Mouse (Mus musculus) 3134 (cell line): Measurements from ENCODE around the gene Nup54.

Experiments used
- DNase-seq: peaks from one replicate; pipeline ENCODE4 v3.0.0-alpha.2; 2011; ENCODE audit warnings: low spot score; ENCODE audit not compliant: insufficient read length; ENCODE audit errors: extremely low read depth

The Nup54 gene

DNA sequence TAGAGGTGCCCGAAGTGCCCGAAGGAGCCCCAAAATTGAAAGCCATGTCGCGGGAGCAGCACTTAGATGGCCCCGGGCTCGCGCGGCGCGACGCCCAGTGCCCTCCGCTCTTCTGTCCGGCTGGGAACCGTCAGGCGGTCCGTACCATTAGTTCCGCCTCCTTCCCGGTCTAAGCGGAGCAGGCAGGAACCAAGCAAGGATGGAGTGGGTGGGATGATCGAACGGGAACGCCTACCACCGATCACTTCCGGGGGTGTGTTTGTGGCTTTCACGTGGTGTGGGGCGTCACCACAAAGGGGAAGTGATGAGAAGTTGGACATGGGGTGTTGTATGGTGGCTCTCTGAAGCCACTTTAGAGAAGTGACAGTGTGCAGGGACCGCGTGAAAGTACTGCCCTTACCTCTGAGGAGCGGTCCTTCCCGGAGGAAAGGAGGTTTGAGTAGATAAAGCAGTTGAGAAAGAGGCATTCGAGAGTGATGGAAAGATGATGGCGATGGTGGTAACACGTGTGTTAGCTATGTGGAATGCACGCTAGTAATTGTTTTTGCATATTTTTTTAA lies at the start of gene Nup54:
Gene Nup54, minus strand, starts transcription at position 195 of the 560 bp plus-strand sequence.
- DNase-seq: peak; percentile 98

DNA sequence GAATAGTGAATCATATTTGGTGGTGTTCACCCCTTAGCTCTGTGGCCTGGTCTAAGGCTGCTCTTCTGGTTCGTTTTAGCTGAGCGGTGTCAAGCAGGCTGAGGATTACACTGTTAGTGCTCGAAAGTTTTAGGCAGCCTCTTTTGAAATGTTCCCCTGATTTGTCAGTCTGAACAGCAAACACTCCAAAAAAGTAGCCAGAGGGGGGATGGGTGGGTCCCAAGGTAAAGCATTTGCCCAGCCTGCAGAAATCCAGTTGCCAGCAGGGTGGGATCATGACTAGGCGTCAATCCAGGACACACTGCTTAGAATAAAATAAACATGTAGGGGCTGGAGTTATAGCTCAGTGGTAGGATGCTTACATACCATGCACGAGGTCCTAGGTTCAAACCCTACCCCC lies 37.8 kb upstream of the Nup54 start:
- DNase-seq: no peak

DNA sequence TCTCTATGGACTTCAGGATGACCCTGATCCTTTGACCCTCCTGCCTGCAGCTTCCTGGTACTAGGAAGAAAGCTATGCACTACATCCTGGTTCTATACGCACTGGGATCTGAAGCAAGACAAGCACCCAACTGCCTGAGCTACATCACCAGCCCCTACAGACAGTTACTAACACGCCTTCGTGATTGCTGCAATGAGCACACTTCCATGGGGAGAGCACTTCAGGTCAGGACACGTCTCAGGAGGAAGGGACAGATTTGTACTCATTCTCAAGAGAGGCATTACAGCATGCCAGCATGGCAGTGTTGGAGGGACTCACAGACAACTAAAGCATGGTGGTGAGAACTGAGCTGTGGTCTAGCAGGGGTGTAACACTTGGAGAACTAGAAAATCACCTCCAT lies 36.5 kb upstream of the Nup54 start:
- no peak for DNase-seq

DNA sequence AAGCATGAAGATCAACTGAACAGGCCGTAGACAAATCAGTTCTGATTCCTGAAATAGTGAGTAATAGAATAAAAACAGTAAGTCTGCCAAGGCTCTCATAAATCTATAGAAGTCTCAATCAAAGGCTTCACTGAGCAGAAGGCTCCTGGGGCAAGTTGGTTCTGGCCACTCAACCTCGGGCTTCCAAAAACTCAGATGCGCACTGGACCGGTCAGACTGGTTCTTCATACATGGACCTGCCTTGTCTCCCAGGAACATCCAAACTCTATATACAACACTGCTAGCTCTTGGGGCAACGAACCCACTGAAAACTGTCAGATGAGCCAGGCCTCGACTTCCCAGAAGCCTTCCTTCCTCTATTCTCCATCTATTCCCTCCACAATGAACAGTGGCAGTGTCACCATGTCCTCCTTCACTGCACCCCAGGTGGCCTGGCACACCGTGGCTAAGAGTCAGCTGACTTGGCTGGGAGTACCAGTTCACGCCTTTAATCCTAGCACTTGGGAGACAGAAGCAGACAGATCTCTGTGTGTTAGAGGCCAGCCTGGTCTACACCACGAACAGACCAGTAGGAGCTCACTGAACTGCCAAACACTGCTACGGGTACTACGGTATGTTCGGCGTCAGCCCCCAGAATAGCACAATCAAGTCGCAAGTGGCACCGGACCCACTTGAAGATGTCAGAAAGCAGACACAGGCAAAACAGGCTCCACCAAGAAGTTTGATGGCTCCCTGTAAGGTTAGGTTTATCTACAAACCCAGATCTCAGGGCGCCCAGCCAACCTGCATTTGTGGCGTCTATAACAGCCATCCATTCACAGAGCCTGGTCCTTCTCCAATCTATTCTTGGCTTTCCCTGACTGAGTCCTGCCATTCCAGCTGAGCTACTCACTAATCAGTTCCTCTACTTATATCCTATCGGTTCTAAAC lies 34.4 kb upstream of the Nup54 start:
- DNase-seq: no peak

DNA sequence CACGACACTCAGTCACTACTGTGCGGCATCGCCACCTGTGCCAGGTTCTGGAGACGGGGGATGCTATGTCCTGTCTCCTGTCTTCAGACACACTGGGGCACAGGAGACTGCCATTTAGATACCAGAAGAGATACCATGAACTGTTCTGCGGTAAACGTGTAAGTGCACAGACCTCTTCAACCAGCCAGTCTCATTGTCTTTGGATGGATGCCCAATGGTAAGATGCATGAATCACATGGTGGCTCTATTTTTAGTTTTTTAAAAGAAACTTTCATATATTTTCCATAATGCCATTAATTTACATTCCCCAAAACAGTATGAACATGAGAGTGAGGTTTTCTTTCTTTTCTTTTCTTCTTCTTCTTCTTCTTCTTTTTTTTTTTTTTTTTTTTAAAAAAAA lies 33.2 kb upstream of the Nup54 start:
- DNase-seq: no peak

DNA sequence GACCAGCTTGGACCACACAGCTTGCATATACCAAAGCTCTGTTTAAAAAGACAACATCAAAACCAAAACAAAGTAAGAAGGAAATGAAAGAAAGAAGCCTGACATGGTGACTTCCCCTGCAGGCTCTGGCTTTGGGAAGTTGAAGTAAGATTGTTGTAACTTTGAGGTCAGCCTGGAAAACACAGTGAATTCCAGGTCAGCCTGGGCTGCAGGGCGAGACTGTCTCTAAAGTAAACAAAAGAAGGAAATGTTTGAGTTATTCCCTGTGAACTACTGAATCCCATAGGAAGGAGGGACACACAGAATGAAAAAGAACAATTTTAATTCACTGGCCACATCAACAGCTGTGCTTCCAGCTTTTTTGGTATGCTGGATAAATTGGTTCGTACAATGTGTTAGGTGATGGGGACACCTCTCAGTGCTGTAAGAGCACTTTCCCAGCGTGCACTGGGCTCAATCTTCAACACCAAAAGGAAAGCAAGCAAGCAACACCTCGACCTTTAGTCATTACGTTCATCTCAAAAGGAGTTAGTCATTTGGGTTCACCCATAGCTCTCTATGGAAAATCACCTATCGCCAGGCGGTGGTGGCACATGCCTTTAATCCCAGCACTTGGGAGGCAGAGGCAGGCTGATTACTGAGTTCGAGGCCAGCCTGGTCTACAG lies 32.2 kb upstream of the Nup54 start:
- no peak for DNase-seq

DNA sequence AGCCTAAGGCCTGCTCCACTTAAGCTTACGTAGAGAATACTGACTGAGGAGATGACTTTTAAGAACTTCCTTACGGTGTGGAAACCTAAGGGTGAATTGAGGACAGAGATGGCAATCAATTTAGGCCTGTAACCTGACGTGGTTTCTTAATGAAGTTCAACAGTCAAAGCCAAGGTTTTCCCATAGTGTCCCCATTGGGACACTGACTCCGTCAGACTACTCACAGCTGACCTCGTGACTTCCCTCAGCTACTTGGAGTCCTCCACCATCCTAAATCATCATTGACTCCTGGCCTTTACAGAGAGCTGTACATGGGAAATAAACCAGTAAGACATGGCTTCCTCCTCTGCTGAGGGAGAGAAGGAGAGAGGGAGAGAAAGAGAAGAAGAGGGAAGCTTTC lies 30.5 kb upstream of the Nup54 start:
- DNase-seq: no peak

DNA sequence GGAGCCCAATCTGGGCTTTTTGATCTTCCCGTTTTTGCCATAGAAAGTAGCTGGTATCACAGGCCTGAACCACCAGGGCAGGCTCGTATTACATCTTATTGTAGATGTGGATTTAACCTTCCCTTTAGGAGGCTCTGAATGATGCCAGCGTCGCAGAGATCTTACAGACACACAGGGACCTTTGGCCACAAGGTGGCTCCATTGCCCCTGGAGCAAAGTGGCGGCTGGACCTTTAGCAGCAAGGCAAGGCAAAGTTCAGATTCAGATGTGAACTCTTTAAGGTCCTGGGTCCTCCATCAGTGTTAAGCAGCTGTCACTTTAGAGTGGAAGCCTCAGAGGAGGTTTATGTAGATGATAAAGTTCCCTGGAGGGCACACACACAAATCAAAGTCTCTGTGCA lies 26.3 kb upstream of the Nup54 start:
- DNase-seq: no peak

DNA sequence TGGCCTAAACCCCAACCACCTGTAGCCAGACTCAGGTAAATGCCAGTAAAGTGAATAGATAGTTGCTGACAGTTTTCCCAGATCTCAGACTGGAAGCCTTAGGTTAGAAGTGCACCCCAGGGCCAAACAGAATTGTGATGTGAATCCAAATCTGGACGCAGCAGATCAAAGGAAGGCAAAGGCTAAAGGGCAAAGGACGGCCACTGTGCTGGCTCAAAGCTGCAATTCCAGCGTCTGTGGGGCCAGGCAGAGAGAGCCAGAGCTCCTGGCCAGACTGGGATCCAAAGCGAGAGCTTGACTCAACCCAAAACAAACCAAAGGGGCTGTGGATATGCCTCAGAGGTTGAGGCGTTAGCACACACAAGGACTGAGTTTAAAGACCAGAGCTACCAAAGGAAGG lies 23.7 kb upstream of the Nup54 start:
- no peak for DNase-seq

DNA sequence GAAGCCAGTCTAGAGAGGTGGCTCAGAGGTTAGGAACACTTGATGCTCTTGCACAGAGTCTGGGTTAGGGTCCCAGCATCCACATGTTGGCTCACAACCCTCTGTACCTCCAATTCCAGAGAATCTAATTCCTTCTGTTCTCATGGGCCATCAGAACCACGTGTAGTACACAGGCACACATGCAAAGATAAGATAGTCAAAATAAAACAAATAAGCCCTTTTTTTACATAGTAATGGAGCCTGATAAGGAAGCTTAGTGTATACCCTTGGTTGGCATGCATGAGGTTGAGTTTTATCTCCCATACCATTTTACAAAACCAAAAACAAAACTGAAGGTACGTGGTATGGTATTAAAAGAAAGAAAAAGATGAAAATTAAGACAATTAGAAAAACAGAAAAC lies 22.4 kb upstream of the Nup54 start:
- DNase-seq: no peak

DNA sequence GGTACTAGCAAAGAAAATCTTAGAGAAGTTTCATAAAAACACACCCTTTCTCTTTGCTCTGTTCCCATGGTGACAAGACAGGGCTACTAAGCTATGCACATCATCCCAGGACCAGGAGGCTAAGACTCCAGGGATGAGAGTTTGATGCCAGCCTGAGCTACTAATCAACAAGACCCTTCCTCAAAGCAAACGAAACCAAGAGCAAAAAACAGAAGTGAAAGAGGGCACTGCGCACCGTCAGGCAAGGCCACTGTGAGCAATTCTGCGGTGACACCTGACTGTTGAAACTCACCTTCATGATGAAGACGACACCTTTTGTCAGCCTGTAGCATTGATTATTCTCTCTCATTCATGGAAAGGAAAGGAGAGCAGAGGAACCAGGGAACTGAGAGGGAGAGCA lies 17.9 kb upstream of the Nup54 start:
- no peak for DNase-seq

DNA sequence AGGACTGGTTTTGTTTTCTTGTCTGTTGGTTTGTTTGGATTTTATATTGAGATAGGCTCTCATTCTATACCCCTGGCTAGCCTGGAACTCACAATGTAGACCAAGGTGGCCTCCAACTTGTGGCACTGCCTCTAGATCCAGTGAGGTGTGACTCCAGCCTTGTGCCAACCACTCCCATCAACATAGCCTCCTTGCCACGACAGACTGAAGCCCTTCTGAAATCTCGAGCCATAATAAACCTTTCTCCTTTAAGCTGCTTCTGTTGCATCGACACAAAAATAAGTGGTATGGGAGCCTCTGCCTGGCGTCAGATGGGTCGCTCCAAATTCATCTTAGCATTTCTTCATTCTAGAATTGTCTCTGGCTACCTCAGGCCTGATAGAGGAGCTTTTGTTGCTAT lies 11.7 kb upstream of the Nup54 start:
- no peak for DNase-seq

DNA sequence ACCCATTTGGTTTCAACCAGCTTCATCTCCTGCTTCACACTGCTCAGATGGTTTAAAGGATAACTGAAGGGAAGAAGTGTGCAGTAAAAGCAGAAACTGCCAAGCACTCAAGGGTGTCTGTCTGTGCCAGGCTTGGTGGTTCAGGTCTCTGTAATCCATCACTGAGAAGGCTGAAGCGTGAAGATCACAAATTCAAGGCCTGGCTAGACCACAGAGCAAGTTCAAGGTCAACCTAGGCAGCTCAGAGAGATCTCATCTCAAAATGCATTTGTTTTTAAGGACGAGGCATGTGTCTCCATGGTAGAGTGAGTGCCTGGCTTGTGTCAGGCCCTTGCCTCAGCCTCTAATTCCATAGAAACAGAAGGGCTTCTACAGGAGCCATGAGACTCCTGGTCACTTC lies 10.0 kb upstream of the Nup54 start:
- no peak for DNase-seq

DNA sequence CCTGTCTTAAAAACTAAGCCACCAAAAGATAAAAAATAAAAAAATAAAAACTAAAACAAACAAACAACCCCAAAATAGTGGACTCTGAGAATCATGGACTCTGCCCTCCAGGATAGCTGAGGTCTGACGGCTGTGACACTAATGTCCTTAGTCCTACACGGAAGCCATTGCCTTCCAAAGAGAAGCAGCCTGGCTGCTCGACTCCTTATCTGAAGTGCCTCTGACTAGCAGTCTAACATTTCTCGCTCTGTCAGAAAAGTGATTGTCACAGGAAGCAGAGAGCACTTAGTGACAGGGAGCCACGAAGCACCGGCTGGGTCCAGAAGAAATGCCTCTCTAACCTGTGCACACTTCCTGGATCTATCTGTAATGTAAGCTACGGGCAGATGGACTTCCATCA lies 7.9 kb upstream of the Nup54 start:
- DNase-seq: no peak

DNA sequence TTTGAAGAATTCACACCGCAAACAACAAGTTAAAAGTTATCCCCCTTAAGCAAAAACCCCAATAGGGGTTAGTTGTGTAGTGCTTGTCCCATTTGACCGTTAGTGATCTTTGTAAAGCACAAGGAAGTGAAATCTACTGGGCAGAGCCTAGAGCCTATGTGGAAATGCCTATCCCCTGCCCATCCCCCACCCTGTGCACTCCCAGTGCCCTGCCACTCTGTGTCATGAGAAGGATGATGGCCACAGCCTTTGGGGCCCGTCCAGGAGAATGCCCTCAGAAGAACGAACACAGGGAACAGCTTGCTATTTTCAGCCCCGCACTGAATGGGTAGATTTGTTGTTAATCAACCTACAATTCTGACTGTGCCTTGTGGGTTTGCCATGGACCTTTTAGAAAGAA lies 6.5 kb upstream of the Nup54 start:
- no peak for DNase-seq

DNA sequence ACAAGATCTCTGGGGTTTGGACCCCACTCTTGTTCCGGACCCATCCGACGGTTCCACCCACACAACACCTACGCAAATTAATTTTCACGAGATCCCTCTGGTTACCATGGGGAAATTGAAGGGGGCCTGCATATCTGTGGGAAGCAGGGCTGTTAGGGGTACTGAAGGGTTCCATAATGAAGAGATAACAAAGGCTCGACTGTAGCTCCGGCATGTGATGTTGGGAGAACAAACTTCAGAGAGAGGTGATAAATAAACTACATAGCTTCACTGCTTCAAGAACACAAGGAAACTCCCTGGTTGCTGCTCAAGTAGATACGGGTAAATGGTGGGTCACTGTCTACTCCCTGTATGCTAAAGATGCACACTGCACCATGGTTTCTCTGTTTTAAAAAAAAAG lies 3.5 kb upstream of the Nup54 start:
- DNase-seq: no peak

DNA sequence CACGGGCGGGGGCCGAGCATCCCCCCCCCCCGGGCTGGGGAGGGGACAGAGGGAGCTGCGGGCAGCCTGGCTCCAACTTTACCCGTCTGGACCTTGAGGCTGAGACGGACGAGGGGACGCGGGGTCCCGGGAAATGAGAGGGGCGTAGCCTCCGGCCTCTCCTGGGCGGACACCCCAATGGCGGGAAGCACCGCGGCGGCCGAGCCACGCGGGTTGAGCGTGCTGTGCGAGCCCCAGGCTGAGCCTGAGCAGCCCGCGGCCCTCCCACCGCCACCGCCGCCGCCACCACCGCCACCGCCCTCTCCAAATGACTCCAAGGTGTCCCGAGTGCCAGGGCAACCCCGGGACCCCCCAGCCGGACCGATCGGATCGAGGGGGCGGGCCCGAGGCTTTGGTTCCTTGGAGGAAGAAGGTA lies 441 bp downstream of the Nup54 start:
- no peak for DNase-seq

DNA sequence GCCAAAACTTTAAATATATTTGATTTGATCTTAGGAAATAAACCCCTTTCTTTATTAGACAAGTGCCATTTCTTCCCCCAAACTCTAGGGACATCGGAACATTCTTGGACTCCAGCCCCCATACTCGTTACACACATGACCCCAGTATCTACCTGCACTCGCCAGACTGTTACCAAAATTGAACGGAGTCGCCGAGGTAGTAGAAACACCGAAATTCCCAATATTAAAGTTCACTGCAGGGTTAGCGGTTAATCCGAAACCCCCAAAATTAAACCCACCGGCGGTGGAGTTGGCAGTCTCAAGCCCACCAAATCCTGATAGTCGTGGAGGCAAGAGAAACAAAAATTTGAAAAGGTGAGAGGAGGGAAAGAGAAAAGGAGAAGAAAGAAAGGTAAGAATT lies 949 bp downstream of the Nup54 start:
- DNase-seq: no peak

DNA sequence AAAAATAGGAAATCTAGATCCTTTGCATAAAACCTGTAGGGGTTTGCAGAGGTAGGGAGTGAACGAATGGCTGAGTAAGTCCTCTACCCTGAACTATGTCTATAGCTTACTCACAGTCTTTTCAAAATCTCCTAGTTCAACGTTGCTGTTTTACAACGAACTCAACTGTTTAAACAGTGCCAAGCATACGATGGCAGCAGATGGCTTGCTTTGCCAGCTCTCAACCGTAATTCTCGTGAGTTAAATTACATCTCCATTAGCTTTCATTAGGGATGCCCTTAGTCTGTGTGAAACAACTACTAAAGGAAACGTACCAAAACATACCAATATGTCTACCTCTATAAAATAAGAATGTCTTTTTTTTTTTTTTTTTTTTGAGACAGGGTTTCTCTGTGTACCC lies 3.4 kb downstream of the Nup54 start:
- no peak for DNase-seq

DNA sequence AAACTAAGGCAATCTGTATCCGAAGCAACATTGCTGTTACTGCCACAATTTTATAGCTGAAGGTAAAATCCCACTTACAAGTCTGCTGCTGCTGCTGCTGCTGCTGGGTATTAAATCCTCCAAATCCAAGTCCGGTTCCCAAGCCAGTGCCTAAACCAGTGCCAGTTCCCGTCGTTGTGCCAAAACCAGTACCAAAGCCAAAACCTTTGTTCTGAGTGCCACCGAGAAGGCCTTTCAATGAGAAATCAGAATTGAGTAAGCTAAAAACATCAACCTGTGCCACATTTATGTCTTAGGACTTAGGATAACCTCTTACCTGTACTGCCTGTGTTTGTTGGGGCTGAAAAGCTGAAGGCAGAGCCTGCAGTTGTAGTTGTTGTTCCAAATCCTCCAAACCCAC lies 4.3 kb downstream of the Nup54 start:
- no peak for DNase-seq

DNA sequence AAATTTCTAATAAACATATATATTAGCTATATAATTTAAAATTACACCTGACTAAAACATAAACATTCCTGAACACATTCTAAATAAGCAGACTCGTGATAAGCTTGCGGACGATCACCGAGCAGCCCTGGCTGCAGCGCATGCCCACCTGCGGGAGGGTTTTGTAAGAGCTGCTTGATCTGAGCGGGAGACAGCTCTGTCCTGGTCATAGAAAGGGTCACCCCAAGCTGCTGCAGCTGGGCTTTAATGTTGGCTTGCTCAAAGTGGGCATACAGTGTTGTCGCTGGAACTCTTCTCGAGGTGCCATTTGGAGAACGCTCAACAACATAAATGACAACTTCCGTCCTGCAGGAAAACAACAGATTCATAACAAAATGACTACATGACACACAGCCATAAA lies 10.9 kb downstream of the Nup54 start:
- no peak for DNase-seq

DNA sequence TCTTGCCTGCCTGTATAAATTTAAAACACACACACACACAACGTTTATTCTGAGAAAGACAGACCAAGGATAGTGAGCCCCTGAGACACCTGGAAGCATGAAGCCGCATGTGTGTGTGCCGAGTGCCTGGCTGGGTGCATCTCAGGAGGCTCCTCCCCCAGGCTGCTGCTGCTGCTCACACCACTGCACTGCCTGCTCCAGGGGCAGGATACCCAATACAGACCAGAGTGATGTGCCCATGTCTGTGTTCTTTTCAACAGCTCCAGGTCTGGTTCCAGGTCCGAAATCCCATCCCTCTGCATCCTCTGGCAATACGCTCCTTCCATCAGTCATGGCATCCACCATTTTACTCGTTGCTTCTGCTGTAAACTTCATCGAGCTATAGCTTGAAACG lies 21.0 kb downstream of the Nup54 start:
- DNase-seq: no peak
